Mouse (Mus musculus) heart, embryonic 14.5 days (tissue): ENCODE measurements at regions not wholly inside any gene's neighbourhood (a gene's known extent, or its start where the extent isn't known, plus 50 kb on each side); places are given as distances from the start of the nearest gene placed in this dataset.

Experiments
- ATAC-seq: fragments of 200-750 bp; cut with Nextera tagmentation; 2 replicates; pipeline ENCODE4 v1.8.0; 2017; ENCODE audit warnings: low read depth, moderate TSS enrichment; ENCODE audit not compliant: insufficient number of reproducible peaks, insufficient read depth, low FRiP score
- H3K27ac ChIP-seq, 2 experiments: fragments of 200-500 bp in 1 of 2; fragments of 300-500 bp in 1 of 2; sonication (generic) in 1 of 2; replicated peaks in 1 of 2; 2 replicates each; pipeline ENCODE4 v1.5.1; 2012 to 2014; ENCODE audit warnings: low read depth in 2 of 2, low read length in 2 of 2, control low read depth in 1 of 2, mild to moderate bottlenecking in 1 of 2, mixed read lengths in 1 of 2; ENCODE audit not compliant: control insufficient read depth in 1 of 2, insufficient read depth in 1 of 2
- H3K27me3 ChIP-seq: fragments of 300-500 bp; sonication (generic); 2 replicates; pipeline ENCODE4 v1.6.1; 2014; ENCODE audit warnings: mild to moderate bottlenecking, low read length, control low read depth; ENCODE audit not compliant: control insufficient read depth, insufficient read depth
- H3K36me3 ChIP-seq: fragments of 300-500 bp; sonication (generic); 2 replicates; pipeline ENCODE4 v1.6.1; 2014; ENCODE audit warnings: mild to moderate bottlenecking, control low read depth, low read length, mixed read lengths; ENCODE audit not compliant: control insufficient read depth, insufficient read depth
- H3K4me1 ChIP-seq, 2 experiments: fragments of 200-500 bp in 1 of 2; fragments of 300-500 bp in 1 of 2; sonication (generic) in 1 of 2; 2 replicates each; pipeline ENCODE4 v1.6.1; 2012 to 2014; ENCODE audit warnings: low read length in 2 of 2, control low read depth in 1 of 2, mixed read lengths in 1 of 2; ENCODE audit not compliant: control insufficient read depth in 2 of 2, insufficient read depth in 2 of 2
- H3K4me2 ChIP-seq: fragments of 300-500 bp; sonication (generic); 2 replicates; pipeline ENCODE4 v1.6.1; 2014; ENCODE audit warnings: mild to moderate bottlenecking, low read length
- H3K4me3 ChIP-seq, 2 experiments: fragments of 200-500 bp in 1 of 2; fragments of 300-500 bp in 1 of 2; sonication (generic) in 1 of 2; 2 replicates each; pipeline ENCODE4 v1.5.1; 2012 to 2014; ENCODE audit warnings: low read length in 2 of 2, mild to moderate bottlenecking in 2 of 2, control low read depth in 1 of 2, low read depth in 1 of 2, moderate library complexity in 1 of 2; ENCODE audit not compliant: control insufficient read depth in 1 of 2, insufficient read depth in 1 of 2
- H3K9ac ChIP-seq: fragments of 300-500 bp; sonication (generic); 2 replicates; pipeline ENCODE4 v1.6.1; 2014; ENCODE audit warnings: mild to moderate bottlenecking, low read length
- H3K9me3 ChIP-seq: fragments of 300-500 bp; sonication (generic); 2 replicates; pipeline ENCODE4 v1.6.1; 2016; ENCODE audit warnings: low read length, control low read depth; ENCODE audit not compliant: control insufficient read depth
- WGBS: fragments of 180-500 bp; shearing (Covaris S2); extraction: QIAGEN DNeasy Blood & Tissue Kit; methylation state at CpG from one replicate; pipeline ENCODE4 v1.1.7; 2014; 5-methylcytosine and 5-hydroxymethylcytosine counted together

DNA sequence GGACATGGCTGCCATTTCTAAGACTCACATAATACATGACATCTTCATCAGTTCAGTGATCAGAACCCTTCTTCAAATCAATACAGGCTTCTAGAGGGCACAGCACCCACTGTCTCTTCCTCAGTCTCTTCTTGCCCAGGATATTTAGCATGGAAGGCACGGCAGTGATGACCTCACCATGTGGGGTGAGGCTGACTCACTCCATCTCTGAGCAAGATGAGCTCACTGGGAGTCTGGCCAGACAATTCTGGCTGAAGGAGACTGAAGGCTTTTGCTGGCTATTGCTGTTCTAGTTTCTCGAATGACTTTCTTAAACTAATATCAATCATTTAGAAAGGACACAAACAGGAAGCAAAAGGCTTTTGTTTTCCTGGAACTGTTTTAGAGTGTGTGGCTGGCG is 122.9 kb upstream of the 1700012A03Rik start:
- 54% methylated on average over 3 of the region's 3 CpGs for WGBS
- Histone ChIP-seq H3K9me3 (no peaks in the 10 kb centered on the region), H3K4me1 (no peaks in the 10 kb centered on the region), H3K27ac (no peak overlapping the region), H3K4me3 (no peak overlapping the region), H3K4me2 (no peak overlapping the region), H3K9ac (no peak overlapping the region), H3K27me3 (no peaks in the 10 kb centered on the region), H3K36me3 (no peaks in the 10 kb centered on the region)
- ATAC-seq, result no peak

DNA sequence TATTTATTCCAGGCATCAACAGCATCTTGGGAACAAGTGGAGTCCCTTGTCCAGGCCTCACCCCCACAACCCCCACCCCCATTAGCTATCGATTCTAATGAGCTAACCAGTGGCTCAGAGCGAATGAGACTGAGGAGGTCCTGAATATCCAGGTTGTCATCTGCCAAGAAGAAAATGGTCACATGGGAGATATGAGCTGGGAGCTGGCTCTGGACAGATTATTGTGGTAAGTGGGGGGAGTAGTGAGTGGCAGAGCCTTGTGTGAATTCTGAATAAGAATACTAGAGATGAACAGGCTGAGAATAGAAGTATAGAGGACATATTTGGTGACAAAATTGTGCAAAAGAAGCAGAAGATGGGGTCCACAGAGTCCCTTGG is 125.4 kb upstream of the 1700012A03Rik start:
- Histone ChIP-seq H3K4me2 (no peak overlapping the region), H3K9ac (no peak overlapping the region), H3K36me3 (no peaks in the 10 kb centered on the region), H3K27ac (no peak overlapping the region), H3K4me3 (no peak overlapping the region), H3K9me3 (no peaks in the 10 kb centered on the region), H3K4me1 (no peaks in the 10 kb centered on the region), H3K27me3 (no peaks in the 10 kb centered on the region)
- 63% methylated on average over 2 of the region's 2 CpGs for WGBS
- no peak for ATAC-seq

DNA sequence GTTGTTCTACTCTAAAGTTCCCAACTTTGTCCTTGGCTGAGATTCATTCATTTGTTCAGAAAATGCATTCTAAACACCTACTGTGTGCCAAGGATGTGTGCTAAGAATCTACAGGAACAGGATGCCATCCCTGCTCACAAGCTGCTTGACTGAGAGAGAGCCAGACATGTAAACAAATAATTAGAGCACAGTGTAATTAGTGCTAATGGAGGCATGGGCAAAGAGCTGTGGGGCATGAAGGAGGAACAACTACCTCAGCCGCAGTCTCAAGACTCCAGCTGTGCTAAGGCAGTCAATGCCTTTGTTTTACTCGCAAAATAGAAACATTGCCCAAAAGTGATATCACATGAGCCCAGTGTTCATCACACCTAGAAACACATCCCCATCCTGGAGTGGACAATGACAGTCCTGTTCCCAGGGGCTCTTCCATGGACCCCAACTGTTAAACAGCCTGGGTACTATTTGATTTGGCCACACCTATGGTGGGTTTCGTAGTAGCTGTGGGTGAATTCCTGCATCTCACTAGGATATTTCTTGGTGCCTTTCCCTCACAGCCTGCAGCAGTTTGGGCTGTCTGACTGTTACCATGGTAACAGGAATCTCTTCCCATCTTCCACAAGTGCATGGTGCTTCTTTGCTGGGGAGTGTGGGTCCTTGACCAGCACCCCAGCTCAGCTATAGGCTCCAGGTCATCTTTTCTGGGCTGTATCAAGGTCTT is 125.9 kb upstream of the 1700012A03Rik start:
- Histone ChIP-seq H3K4me1 (no peaks in the 10 kb centered on the region), H3K4me3 (no peak overlapping the region), H3K36me3 (no peaks in the 10 kb centered on the region), H3K9me3 (no peaks in the 10 kb centered on the region), H3K27ac (no peak overlapping the region), H3K4me2 (no peak overlapping the region), H3K9ac (no peak overlapping the region), H3K27me3 (no peaks in the 10 kb centered on the region)
- 80% methylated on average over 3 of the region's 3 CpGs for WGBS
- no peak for ATAC-seq

DNA sequence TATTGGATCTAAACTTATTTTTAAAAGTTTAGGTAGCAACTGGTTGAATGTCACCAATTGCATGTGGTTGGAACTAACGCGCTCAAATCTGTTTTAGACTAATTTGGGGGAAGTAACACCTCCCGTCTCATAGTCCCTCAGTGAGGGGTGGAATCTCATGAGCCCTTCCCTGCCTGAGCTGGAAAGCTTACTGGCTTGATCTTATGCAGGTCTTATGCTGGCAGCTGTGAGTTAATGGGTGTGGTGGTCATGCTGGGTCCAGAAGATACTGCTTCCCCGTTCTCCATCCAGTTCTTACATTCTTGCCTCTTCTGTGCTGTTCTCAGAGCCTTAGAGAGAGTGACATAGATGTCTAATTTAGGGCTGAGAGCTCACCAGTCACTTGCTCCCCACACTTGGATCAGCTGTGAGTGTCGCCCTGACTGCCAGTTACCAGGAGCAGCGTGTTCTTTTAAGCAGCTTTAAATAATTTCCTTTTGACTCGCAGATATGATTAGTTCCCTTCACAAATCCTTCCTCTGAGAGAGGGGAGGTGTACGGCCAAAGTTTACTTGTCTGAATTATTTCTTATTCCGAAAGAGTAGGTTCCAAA is 128.4 kb upstream of the 1700012A03Rik start:
- Histone ChIP-seq H3K27ac (no peak overlapping the region), H3K4me2 (no peak overlapping the region), H3K27me3 (no peaks in the 10 kb centered on the region), H3K36me3 (no peaks in the 10 kb centered on the region), H3K9ac (no peak overlapping the region), H3K9me3 (no peaks in the 10 kb centered on the region), H3K4me3 (no peak overlapping the region), H3K4me1 (no peaks in the 10 kb centered on the region)
- WGBS, result 78% methylated on average over 9 of the region's 9 CpGs
- no peak for ATAC-seq

DNA sequence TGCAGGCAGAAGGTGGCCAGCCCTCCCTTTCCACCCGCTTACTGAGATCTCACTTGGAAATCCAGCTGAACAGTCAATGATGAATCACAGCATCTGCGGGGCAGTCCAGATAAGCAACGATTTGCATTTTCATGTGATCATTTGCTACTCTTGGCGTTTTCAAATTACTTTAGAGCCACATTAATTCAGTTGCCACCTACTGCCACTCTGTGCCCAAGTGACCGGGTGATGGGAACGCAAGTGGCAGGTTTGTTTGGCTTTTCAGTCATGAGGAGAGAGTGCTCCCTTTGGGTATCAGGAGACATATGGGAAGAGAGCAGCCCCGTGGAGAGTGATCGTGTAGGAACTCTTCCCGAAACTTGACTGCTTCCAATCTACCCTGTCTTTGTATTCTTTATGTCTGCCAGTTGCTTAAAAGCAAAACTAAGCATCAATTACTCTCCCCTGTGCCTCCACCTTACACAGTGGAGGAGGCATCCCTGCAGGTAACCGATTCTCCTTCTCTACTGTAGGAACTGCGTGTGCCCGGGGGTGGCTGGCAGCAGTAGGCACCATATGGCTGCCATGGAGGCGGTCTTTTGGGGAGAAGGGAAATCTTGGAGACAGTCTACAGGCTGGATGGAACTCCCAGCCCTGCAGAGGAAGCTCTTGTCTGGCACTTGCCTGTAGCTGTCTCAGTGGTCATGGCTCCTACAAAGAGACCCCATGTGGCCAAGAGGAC is 132.5 kb upstream of the 1700012A03Rik start:
- Histone ChIP-seq H3K9ac (no peak overlapping the region), H3K27me3 (no peaks in the 10 kb centered on the region), H3K27ac (no peak overlapping the region), H3K4me2 (no peak overlapping the region), H3K36me3 (no peaks in the 10 kb centered on the region), H3K9me3 (no peaks in the 10 kb centered on the region), H3K4me1 (no peaks in the 10 kb centered on the region), H3K4me3 (no peak overlapping the region)
- no peak for ATAC-seq
- 72% methylated on average over 13 of the region's 13 CpGs for WGBS

DNA sequence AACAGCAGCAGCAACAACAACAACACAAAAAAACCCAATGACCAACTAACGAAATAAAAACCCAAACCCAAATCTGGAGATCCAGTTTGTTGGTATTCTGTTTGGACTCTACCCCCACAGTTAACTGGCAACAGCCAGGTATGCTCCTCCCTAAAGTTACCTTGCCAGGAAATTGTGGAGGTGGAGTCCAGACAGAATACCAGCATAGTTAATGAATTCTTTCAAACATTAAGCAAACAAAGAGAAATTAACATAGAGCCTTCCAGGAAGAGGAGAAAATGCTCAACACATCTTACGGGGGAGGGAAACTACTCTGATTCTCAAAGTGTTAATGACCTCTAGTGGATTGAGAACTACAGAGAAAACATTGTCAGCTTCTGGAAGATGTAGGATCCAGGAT is 148.3 kb upstream of the 1700012A03Rik start:
- Histone ChIP-seq H3K4me3 (no peak overlapping the region), H3K4me1 (no peaks in the 10 kb centered on the region), H3K27ac (no peak overlapping the region), H3K36me3 (no peaks in the 10 kb centered on the region), H3K27me3 (no peaks in the 10 kb centered on the region), H3K4me2 (no peak overlapping the region), H3K9me3 (no peaks in the 10 kb centered on the region), H3K9ac (no peak overlapping the region)
- no peak for ATAC-seq
- WGBS, result 64% methylated on average over 2 of the region's 2 CpGs

DNA sequence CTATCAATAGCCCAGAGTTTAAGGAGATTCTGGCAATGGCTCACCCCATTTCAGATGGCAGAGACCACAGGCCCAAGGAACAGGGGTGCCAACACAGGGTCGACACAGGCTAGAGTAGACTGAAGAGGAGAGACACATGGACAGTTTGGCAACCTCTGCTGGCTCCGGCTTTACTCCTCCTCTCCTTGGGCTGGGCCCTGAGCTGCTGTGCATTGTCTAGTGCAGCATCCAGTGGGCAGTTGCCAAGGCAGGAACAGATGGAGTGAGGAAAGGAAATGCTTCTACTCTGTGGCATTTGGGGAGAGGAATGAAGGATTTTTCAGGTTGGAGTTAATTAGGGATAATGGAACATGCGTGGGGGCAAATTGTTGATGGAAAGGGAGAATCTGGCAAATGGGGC is 151.0 kb upstream of the 1700012A03Rik start:
- no peaks in the 10 kb centered on the region for H3K36me3 ChIP-seq
- no peaks in the 10 kb centered on the region for H3K27me3 ChIP-seq
- no peak overlapping the region for H3K27ac ChIP-seq
- H3K9ac ChIP-seq, result no peak overlapping the region
- H3K4me1 ChIP-seq, result no peaks in the 10 kb centered on the region
- H3K4me3 ChIP-seq, result no peak overlapping the region
- H3K4me2 ChIP-seq, result no peak overlapping the region
- ATAC-seq, result no peak
- 72% methylated on average over 3 of the region's 3 CpGs for WGBS
- H3K9me3 ChIP-seq, result no peaks in the 10 kb centered on the region
